Mouse (Mus musculus): ENCODE data around the gene Rassf3.

Rassf3 gene

DNA sequence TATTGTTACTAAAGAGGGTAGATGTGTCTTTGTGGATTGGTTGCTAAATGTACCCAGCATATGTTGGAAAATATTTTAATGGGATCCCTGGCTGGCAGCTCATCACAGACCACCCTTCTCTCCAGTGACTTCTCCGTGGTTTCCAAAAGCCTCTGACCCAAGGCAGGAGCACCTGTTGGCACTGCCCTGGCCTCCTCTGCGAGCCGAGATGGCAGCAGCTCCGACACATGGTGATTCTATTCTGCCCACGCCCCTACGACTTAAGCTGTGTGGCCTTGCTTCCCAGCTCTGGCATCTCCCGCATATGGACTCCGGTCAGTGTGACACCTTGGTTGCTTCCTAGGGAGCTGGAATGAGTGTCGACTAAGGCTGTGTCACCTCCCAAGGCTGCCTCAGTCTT, 73.0 kb downstream of the Rassf3 start:
- no peak for DNase-seq (ENCODE audit: low read depth)

DNA sequence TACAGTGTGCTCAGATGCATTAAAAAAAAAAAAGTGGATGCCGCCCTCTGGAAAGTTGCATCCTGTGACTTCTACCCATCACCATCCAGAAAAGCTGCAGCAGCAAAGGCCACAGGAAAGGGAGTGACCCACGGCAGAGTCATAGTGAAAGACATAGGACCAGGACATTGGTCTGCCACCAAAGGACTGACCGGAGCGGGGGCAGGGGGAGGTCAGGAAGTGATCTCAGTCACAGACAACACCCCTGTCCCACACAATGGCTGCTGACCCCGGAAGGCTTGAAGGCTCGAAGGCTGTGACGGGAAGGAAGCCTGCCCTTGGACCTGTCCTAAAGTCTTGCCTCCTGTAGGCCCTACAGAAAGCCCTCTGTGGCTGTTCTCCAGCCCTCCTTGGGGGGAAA, 75.1 kb downstream of the Rassf3 start:
- DNase-seq (ENCODE audit: low read depth), result no peak

DNA sequence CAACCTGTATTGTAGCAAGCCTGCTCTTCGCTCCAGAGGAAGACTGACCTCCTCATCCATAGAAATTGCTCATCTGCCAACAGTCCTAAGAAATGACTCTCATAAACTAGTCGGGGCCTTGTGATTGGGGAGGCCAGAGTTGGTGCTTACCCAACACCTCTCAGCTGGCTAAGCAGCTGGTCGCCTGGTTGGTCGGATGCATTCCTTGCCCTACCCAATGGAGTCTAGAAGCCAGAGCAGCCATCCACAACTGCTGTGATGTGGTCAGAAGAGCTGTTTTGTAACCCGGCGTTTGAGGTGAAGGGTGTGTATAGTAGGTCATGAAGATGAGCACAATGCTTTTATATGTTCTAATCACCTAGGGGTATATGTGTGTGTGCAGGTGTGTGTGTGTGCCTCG, 77.5 kb downstream of the Rassf3 start:
- DNase-seq (ENCODE audit: low read depth), result no peak

DNA sequence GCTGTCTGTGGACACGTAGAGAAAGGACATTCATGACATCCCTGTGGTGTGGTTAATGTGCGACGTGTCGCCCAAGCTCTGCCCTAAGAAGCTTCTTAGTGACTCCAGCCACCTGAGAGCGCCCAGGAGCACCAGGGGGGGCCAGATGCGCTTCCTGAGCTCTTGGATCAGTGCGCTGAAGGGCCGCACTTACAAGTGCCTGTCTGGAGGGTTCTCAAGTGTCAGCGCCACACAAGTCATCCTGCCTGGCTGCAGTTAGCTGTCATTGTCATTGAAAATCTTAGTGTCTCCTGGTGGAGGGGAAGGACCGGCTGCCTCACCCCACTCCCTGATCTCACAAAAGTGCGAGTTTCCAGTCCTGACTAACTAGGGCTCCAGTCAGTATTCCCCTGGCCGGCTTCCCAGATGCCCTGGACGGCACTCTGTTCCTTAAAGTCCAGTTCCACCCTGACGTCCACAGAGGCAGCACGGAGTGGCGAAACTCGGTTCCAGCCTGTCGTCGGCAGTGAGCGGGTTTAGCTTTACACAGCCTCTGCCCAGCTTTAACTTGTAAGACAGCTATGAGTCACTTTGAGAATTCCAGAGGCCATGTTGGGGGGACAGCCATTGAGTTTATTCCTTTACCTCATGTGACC, 80.5 kb downstream of the Rassf3 start:
- no peak for DNase-seq (ENCODE audit: low read depth)

DNA sequence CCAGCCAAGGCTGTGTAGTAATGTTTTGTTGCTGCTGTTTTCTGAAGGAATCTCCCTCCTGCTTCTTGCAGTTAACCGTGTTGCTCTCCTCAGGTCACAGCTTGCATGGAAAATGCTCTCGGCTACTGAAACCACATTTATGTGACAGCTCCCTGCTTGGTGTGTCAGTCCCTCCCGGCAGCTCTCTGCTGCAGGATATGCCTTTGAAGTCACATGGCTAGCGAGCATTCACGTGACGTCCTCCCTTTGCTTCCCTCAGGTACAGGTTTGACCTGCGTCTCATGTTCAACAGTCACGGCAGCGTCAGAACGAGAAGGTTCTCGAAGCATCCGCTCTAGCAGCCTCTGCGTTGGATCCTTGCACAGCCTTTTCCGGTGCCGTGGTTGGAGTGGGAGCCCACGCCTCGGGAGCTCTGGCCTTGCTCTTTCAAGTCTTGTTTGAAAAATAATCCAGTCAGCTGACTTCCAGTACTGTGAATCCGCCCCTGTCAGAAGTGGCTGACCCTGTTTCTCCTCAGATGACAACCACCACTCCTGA, 81.3 kb downstream of the Rassf3 start:
- DNase-seq (ENCODE audit: low read depth), result no peak

DNA sequence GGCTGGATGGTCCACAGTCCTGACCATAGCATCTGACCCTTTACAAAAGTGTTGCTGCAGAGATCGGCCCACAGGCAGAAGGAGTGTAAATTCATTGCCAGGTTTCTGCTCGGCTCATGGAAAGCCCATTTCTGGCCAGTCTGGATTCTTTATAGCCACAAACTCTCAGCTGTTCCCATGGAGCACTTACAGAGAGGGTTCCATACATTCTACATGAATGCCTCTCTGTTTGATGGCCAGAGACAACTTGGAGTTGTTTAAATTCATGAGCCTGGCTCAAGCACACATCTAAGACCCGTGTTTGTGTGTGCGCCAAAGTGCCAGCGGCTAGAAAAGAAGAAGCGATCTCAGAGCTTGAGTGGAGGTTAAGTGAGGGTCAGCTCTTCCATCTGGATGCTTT, 81.9 kb downstream of the Rassf3 start:
- no peak for DNase-seq (ENCODE audit: low read depth)

DNA sequence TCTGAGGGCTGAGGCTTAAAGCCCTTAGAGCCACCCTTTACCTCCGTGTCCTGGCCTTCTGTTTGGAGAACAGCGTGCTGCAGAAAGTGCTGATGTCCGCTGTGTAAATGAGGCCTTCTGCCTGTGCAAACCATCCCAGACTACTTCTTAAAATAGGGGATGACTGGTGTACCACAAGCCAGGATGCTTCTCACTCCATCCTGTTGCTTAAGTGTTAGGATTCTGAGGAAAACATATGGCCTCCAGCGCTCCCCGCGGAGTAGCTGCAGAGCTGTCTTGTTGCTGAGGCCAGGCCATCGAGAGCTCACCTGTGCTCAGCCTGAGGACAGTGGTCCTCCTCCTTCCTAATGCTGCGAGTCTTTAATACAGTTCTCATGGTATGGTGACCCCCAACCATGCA, 84.2 kb downstream of the Rassf3 start:
- no peak for DNase-seq (ENCODE audit: low read depth)

DNA sequence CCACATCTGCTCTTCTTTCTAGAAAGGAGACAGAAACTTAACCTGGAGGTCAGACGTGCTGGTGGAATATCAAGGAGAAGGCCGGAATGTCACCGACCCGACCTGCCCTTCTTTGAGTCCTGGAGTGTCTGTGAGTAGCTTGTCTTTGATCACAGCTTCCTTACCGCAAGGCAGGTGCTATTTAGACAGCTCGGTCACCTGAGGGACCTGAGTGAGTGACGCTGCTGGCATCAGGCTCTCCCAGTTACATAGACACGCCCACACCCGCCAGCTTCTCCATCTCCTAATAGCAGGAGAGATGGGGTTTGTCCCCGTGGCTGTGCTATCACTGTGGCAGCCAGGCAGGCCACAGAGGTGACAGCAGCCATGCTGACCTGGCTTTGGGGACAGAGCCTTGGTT, 85.5 kb downstream of the Rassf3 start:
- no peak for DNase-seq (ENCODE audit: low read depth)

DNA sequence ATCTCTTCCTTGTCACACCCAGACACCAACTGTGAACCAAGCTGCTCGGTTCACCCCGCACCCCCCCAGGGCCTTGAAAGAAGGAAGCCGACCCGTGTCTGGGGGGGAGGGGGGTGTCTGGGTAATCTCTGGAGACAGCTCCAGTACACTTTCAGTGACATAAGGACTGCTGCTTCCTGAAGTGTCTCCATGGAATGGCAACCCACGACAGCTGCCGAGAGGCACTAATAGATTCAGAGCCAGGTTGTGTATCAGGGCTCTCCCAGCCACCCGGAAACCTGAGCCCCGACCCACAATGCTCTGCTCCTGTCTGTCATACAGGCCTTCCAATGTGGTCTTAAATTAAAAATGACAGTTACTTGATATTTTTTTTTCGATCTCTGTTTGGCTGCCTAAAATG, 89.8 kb downstream of the Rassf3 start:
- no peak for DNase-seq (ENCODE audit: low read depth)

DNA sequence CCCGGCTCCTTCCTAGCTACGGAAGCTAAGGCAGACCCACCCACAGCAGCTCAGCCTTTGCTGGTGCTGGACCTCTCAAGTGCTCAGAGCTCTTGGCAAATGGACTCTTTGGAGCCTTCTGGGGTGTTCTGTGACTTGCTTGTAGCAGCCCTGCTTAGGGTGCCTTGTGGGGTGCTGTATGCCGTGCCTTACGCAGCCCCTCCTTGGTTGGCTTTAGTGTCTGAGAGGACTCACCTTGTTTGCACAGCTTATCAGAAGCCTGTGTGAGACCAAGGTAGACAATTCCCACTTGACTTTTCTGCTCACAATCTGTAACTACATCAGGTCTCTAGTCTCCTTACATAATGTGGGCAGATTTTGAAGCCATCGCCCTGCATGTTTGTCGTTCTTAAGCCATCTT, 90.5 kb downstream of the Rassf3 start:
- no peak for DNase-seq (ENCODE audit: low read depth)

DNA sequence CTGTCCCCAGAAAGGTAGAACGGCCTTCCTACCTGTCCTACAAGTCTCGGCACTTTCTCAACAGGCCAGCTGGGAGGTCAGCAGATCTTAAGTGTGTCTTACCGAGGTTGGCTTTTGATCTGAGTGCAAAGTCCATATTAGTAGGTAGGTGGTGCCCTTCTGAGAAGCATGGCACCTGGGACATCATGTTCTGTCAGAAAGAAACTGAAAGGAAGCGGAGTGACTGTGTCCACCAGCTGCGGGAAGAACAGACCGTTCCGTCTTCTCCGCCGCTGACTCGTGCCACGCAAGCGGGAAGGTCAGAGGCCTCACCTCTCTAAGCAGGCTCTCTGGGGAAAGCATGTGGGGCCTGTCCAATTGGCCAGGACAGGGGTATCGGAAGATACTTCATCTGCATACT, 91.4 kb downstream of the Rassf3 start:
- DNase-seq (ENCODE audit: low read depth), result no peak

DNA sequence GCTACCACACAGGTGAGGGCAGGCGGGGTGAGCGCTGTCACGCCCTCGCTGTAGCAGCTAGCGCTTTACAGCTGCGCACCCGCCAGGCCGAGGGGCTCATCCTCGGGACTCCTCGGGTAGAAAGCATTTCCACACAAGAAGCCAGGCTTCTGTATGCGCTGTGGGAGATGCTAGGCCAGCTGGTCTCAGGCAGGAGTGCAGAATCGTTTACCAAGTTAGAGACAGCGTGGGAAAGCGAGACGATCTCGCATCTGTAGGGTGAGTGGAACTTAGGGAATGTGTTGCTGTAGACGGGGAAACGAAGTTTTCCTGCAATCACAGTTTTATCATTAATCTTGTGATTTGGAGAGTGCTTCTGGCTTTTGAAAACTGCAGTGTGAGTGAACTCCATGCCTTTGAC, 94.9 kb downstream of the Rassf3 start:
- no peak for DNase-seq (ENCODE audit: low read depth)

DNA sequence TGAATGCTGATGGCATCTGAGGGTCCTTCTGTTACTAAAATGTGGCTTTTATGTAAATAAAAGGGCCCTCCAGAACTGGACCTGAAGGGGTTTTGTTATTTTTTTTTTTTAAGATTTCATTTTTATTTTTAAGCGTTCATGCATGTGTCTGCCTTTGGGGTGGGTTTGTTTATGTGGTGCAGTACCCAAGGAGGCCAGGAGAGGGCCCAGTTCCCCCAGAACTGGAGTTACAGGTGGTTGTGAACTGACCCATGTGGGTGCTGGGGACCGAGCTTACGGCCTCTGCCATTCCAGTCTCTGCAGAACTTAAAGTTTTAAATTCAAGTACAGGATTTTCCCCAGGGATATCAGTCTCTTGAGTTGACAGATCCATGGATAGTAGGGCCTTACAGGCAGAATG, 96.8 kb downstream of the Rassf3 start:
- no peak for DNase-seq (ENCODE audit: low read depth)

DNA sequence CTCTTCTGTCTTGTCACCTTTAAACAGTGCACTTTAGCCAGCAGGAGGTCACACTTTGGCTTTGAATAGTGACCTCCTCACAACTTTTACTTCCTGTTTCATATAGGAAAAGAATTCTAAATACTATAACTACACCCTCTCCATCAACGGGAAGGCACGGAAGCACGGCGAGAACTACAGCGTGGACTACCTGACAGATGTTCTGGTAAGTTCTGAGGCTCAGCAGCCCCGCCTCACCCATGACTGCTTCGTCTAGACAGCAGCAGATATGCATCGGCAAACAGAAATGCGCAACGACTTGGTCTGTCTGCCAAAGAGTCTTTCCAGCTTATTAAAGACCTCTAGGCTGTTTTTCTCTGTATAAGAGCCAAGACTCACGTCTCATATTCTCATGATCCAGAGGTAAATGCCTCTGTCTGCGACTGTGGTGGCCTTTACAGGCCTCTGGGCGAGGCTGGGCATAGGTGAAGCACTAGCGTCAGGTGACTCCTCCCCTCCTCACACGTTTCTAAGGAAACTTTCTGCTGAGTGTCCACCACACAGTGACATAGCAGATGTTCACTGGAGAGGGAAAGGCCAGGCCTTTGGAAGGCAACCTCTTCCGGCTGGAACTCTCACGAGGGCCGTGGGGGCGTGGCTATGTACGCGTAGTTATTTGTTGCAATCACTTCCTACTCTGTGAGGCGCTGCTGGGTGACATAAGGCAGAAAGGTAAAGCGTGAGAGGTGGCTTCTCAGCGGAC, 99.4 kb downstream of the Rassf3 start:
- DNase-seq (ENCODE audit: low read depth), result no peak

DNA sequence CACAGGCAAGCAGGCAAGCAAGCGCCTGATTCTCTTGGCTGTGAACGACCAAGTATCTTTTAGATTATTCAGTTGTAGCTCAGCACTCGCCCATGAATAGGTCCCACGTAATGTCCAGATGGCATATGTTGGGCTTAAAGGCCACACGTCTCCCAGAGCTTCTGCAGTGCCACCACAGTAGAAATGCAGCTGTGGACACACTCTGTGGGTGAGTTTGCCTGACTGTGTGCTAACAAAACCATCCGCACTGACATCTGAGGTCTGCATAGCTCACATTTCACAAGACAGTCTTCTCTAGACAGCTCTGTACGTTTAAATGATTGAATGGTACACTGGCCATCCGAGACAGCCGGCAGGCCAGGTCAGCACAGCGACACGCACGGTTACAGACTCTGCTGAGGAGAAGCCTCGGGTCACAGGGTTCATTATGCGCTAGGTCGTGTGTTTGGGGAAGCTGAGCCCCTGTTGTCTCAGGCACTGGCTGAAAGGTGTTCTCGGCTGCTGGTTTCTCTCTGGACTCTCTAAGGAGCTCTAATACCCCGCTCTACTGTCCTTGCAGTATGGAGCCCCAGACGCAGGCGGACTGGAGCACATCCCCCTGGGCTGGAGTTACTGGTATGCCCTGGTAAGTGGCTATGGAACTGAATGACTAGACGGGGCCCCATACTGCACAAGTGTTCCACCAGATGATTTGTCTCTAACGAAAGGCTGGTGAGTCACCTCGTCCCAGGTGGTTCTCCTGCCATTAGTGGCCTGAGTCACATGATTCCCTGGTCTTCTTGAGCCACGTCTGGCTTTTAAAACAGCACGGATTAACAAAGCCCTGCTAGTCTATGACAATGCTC, 100.3 kb downstream of the Rassf3 start:
- no peak for DNase-seq (ENCODE audit: low read depth)

DNA sequence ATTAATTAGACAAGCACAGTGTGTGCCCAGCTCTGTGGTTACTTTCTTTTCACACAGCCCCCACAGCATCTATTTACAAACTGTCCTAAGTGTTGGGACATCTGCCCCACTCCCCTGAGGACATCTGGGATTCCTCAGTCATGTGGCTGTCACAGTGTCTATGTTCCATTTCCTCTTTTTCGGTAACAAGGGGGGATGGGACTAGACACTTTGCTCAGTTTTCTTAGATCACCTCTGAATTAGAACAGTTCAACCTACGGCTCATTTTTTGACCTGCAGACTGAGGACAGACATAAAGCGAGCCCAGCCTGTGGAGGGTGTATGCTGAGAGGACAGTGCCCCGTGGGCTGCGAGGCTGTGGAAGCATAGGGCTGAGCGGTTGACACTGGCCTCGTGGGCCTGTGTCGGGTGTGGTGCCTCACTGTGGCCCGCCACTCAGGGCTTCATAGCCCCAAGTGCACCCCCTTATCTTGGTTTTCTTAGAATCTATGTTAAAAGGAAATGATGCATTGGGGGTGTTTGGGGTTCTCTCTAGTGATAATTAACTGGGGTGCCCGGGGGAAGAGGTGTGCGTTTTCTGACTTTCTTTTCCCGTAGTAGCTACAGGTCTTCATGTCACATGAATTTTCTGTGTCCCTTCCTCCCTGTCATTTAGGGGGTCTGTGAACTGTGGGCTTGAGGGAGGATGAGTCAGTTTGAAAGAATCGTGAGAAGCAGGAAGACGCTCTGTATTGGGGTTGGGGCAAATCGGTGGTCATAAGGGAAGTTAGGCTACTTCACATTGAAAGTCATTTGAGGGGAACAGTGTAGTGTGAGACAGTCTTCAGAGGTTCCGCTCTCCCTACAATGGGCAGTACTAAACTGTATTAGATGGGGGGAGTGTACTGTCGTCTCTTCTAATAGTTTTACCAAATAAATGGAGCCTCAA, 101.2 kb downstream of the Rassf3 start:
- peak; percentile 60 for DNase-seq (ENCODE audit: low read depth)

DNA sequence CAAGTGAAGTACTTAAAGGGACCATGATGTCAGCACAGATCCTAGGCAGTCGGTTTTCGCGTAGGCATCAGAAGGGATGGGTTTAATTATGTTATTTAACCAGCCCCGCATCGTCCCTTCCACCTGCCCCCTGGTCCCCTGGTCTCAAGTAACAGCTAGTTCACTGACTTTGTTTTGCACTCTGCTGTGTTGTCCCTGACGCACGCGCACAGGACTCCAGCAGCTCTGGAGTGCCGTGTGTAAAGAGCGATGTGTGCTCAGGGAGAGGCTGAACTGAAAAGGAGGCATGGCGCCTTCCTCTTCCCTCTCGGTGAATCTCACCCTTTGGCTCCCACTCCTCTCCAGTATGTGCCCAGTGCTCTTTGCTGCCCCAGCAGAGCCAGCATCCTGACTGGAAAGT, 102.1 kb downstream of the Rassf3 start:
- no peak for DNase-seq (ENCODE audit: low read depth)

DNA sequence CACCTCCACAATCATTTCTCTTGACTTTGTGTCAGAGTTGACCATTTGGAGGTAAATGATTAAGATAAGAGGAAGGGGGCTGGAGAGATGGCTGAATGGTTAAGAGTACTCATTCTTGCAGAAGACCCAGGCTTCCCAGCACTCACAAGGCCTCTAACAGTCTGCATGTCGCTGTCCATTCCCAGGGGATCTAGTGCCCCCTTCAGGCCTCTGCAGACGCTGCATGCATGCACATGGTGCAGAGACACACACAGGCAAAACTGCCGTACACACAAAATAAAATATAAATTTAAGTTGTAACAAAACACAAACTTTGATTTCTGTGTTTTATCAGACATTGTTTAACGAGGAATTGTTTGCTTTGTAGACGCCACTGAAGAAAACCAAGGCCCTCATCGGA, 105.4 kb downstream of the Rassf3 start:
- DNase-seq (ENCODE audit: low read depth), result no peak

DNA sequence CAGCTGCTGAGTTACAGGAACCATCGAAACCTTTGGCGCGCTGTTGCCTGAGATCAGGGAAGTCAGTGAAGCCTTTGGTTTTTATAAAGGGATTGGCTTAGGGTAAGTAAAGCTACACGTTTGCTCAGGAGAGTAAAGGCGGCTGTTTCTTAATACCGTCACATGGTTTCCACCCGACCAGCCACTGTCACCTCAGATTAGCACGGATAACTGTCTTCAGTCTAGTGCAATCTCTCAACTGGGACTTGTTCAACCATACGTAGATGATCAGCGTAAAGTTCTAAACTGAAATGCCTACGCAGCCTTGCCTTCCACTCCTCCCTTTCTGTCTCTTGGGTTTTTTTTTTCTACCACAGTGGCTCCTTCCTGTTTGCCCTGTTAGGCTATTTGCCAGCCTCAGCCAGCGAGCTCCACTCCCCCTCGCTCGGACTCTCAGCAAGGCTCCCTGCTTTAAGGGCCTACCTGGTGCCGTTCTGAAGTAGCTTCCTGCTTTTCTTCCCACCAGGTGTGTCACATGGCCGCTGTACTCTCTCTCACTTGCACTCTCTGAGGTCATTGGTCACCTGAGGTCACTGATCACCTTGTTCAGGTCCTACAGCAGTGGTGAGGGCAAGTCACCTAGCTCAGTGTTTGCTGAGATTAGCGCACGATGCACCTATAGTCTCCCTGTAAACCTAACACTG, 107.2 kb downstream of the Rassf3 start:
- no peak for DNase-seq (ENCODE audit: low read depth)

DNA sequence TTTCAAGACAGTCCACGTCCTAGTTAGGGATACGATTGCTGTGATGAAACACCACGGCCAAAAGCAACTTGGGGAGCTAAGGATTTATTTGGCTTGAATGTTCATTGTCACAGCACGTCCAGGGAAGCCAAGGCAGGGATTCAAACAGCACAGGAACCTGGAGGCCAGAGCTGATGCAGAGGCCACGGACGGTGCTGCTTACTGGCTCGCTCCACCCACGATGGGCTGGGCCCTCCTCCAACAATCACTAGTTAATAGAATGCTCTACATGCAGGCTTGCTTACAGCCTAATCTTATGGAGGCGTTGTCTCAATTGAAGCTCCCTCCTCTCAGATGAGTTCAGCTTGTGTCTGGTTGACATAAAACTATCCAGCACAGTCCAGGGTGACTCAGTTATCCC, 108.4 kb downstream of the Rassf3 start:
- no peak for DNase-seq (ENCODE audit: low read depth)

DNA sequence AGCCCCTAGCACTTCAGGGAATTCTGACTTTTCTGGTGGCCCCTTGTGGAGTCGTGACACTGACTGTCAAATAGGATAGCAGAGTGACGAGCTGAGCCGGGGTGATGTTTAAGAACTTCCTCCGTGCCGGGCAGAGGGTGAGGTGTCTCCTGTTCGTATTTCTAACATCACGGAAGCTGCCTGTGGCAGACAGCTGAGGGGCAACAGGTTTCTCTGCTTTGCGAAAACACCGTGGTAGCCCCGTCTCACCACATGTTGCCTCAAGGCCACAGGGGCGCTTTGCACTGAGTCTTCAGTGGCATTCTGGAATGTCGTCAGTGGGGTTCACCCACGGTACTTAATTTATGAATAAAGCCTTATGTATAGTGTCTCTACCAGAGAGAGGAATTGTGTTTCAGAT, 108.9 kb downstream of the Rassf3 start:
- no peak for DNase-seq (ENCODE audit: low read depth)

Measured in c-Kit-positive CD71-negative TER-119-negative erythroid progenitor cells, embryonic 14.5 days (primary cell).